Mouse (Mus musculus) ES-E14 (cell line): ENCODE measurements around the gene Cwc22. TPM values are rescaled to one million over a fixed set of nuclear protein-coding genes. Genes with fewer than 3 reads are reported as not detected.

Source experiments
- DNase-seq: peaks from one replicate; pipeline ENCODE4 v3.0.0-alpha.2; 2013; ENCODE audit warnings: low read depth, low spot score
- H3K27ac ChIP-seq: 2 replicates; pipeline ENCODE4 v1.5.1; 2012; ENCODE audit warnings: low read depth, mild to moderate bottlenecking, low read length, moderate library complexity, mixed read lengths; ENCODE audit not compliant: poor library complexity, insufficient read depth, severe bottlenecking
- H3K36me3 ChIP-seq: 2 replicates; pipeline ENCODE4 v1.6.1; 2012; ENCODE audit warnings: mild to moderate bottlenecking, low read length, moderate library complexity, mixed read lengths; ENCODE audit not compliant: control insufficient read depth, poor library complexity, insufficient read depth, severe bottlenecking
- H3K4me1 ChIP-seq, 2 experiments: fragments of 150-350 bp in 1 of 2; sonication (generic) in 1 of 2; 2 replicates each; pipeline ENCODE4 v1.6.1; 2012; ENCODE audit warnings: low read length in 2 of 2, mild to moderate bottlenecking in 1 of 2, mixed read lengths in 1 of 2; ENCODE audit not compliant: control insufficient read depth in 2 of 2, insufficient read depth in 2 of 2, poor library complexity in 1 of 2
- H3K4me3 ChIP-seq, 2 experiments: fragments of 150-350 bp in 1 of 2; sonication (generic) in 1 of 2; 2 replicates each; pipeline ENCODE4 v1.5.1; 2012; ENCODE audit warnings: low read length in 2 of 2, low read depth in 1 of 2, mild to moderate bottlenecking in 1 of 2, mixed read lengths in 1 of 2; ENCODE audit not compliant: insufficient read depth in 1 of 2, poor library complexity in 1 of 2, severe bottlenecking in 1 of 2
- H3K9ac ChIP-seq: 2 replicates; pipeline ENCODE4 v1.6.1; 2012; ENCODE audit warnings: low read depth, mild to moderate bottlenecking, low read length, mixed read lengths; ENCODE audit not compliant: poor library complexity, insufficient read depth, severe bottlenecking
- H3K9me3 ChIP-seq: fragments of 150-350 bp; sonication (generic); 2 replicates; pipeline ENCODE4 v1.6.1; 2012; ENCODE audit warnings: low read depth, mild to moderate bottlenecking, low read length; ENCODE audit not compliant: control insufficient read depth, insufficient read depth
- CHD2 ChIP-seq: IDR thresholded peaks from 2 replicates; pipeline ENCODE4 v1.6.1; 2014; ENCODE audit warnings: mild to moderate bottlenecking, low read depth, low read length, inconsistent platforms
- HCFC1 ChIP-seq: IDR thresholded peaks from 2 replicates; pipeline ENCODE4 v1.6.1; 2012; ENCODE audit warnings: low read length, inconsistent platforms, borderline replicate concordance; ENCODE audit not compliant: insufficient read depth
- MAFK ChIP-seq: IDR thresholded peaks from 2 replicates; pipeline ENCODE4 v1.6.1; 2014; ENCODE audit warnings: mild to moderate bottlenecking, low read depth, low read length, inconsistent platforms; ENCODE audit not compliant: insufficient read depth
- ZC3H11A ChIP-seq: IDR thresholded peaks from 2 replicates; pipeline ENCODE4 v1.6.1; 2012; ENCODE audit warnings: low read depth, mild to moderate bottlenecking, inconsistent platforms, low read length, borderline replicate concordance
- ZNF384 ChIP-seq: IDR thresholded peaks from 2 replicates; pipeline ENCODE4 v1.6.1; 2012; ENCODE audit warnings: low read depth, low read length, inconsistent platforms
- in situ Hi-C, 2 experiments: fragments of 600-800 bp; cut with MboI; formaldehyde crosslinking; loops; one replicate each; pipeline ENCODE4 v1.15.1; 2025; ENCODE audit warnings: low sequenced_read_pairs in 2 of 2, inconsistent platforms in 1 of 2; ENCODE audit not compliant: unreplicated experiment in 2 of 2
- total RNA-seq: library from RNA; depleted of rRNA; stranded (reverse); fragments of 300-350 nt; gene quantifications from 2 replicates; pipeline ENCODE4 v1.2.3, GENCODE M21; 2012

Gene Cwc22
- total RNA-seq, 1 experiment = 57.7 TPM

- in situ Hi-C loops = no loop called here
- Histone ChIP-seq H3K9me3 (no peaks in the 10 kb centered on the region), H3K27ac (no peak overlapping the region), H3K36me3 (no peaks in the 10 kb centered on the region), H3K4me3 (no peak overlapping the region), H3K4me1 (no peaks in the 10 kb centered on the region), H3K9ac (no peak overlapping the region)
- DNase-seq = no peak
- no peak for TF ChIP-seq CHD2
- TF ChIP-seq ZNF384 = no peak
- no peak for TF ChIP-seq MAFK
These were observed 43.9 kb upstream of the Cwc22 start for GRCm38 (mm10) chr2:77990121-77990520.

DNA sequence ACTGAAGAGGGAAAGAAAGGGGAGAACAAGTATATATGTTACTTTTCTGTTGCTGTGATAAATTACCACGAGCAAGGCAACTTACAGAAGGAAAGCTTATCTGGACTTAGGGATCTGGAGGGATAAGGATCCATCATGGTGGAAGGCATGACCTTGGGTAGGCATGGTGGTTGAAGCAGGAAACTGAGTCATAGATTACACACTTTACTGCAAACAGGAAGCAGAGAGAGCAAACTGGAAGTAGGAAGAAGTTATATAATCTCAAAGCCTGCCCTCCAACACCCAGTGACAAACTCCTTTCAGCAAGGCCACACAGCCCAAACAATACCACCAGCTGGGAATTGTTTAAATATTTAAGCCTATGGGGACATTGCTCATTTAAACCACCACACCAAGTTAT is 43.2 kb upstream of the Cwc22 start:
- no peak overlapping the region for H3K4me3 ChIP-seq
- no peak overlapping the region for H3K9ac ChIP-seq
- no peaks in the 10 kb centered on the region for H3K36me3 ChIP-seq
- H3K4me1 ChIP-seq = no peaks in the 10 kb centered on the region
- H3K27ac ChIP-seq = no peak overlapping the region
- TF ChIP-seq CHD2 (no peak), MAFK (no peak), ZNF384 (no peak), ZC3H11A (no peak), HCFC1 (no peak)
- H3K9me3 ChIP-seq = no peaks in the 10 kb centered on the region
- in situ Hi-C loops = no loop called here
- no peak for DNase-seq

DNA sequence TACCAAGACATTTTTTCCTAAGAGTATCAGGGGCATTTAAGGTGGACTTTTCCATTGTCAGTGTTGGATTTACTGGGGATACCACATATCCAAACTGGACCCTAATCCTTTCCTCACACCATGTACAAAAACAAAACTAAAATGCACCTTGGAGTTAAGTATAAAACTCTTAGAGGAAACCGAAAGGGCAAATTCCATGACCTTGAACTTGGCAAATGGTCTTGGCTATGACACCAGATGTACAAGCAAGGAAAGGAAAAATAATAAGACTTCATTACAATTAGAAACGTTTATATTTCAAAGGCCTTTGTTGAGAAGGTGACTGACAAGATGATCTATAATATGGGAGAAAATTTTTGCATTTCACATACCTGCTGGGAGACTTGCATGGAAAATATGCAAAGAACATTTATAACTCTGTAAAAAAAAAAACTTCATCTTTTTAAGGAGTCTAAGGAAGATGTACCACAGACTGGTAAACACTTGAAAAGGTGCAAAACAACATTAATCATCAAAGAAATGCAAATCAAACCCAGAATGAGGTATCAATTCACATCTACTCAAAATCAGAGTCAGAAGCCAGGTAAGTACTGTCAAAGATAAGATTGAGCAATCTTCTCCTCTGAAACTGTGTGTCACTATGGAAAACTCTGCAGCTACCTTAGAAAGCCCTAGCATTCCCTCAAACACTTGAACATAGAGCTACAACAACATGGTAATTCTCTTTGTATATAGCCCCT is 40.0 kb upstream of the Cwc22 start:
- Histone ChIP-seq H3K9ac (no peak overlapping the region), H3K4me1 (no peaks in the 10 kb centered on the region), H3K27ac (no peak overlapping the region), H3K4me3 (no peak overlapping the region), H3K36me3 (no peaks in the 10 kb centered on the region), H3K9me3 (no peaks in the 10 kb centered on the region)
- in situ Hi-C loops = no loop called here
- no peak for DNase-seq
- TF ChIP-seq ZC3H11A (no peak), MAFK (no peak), ZNF384 (no peak), CHD2 (no peak), HCFC1 (no peak)

- H3K9ac ChIP-seq = no peak overlapping the region
- TF ChIP-seq HCFC1 (no peak), MAFK (no peak), ZC3H11A (no peak), CHD2 (no peak), ZNF384 (no peak)
- no peak overlapping the region for H3K4me3 ChIP-seq
- in situ Hi-C loops = no loop called here
- no peaks in the 10 kb centered on the region for H3K36me3 ChIP-seq
- H3K4me1 ChIP-seq = no peaks in the 10 kb centered on the region
- DNase-seq = no peak
- H3K9me3 ChIP-seq = no peaks in the 10 kb centered on the region
- no peak overlapping the region for H3K27ac ChIP-seq
These were observed 38.0 kb upstream of the Cwc22 start for GRCm38 (mm10) chr2:77984209-77984608.

GRCm38 (mm10) chr2:77981826-77982225 is 35.7 kb upstream of the Cwc22 start:
- no peaks in the 10 kb centered on the region for H3K9me3 ChIP-seq
- no peaks in the 10 kb centered on the region for H3K4me1 ChIP-seq
- no peak overlapping the region for H3K9ac ChIP-seq
- no peak for TF ChIP-seq ZNF384
- TF ChIP-seq ZC3H11A = no peak
- no peak for TF ChIP-seq HCFC1
- TF ChIP-seq MAFK = no peak
- TF ChIP-seq CHD2 = no peak
- no peak overlapping the region for H3K27ac ChIP-seq
- in situ Hi-C loops = no loop called here
- no peak overlapping the region for H3K4me3 ChIP-seq
- DNase-seq = no peak
- no peaks in the 10 kb centered on the region for H3K36me3 ChIP-seq
